Mouse (Mus musculus) heart, postnatal 14 days (tissue): Measurements from ENCODE around the gene Tmcc2. TPM values are rescaled to one million over a fixed set of nuclear protein-coding genes. Genes with fewer than 3 reads are reported as not detected.
"Not testable (repeated sequence)": the region's sequence is repeated elsewhere in the genome, so short reads cannot be mapped to it uniquely, and the experiment has no call there.

Experiments used
- DNase-seq, 2 experiments: peaks; one replicate each; pipeline ENCODE4 v3.0.0; 2021 to 2022
- intact Hi-C: fragments of 180-260 bp; cut with DNase I; formaldehyde crosslinking; loops from one replicate; pipeline ENCODE4 v1.15.1; 2025
- total RNA-seq, 2 experiments: library from RNA; stranded (reverse); gene quantifications; 2 replicates each; pipeline ENCODE4 v1.2.3; 2021

The Tmcc2 gene
- total RNA-seq, 2 experiments from 2014 or later, result 14.8 to 15.4 TPM

DNA sequence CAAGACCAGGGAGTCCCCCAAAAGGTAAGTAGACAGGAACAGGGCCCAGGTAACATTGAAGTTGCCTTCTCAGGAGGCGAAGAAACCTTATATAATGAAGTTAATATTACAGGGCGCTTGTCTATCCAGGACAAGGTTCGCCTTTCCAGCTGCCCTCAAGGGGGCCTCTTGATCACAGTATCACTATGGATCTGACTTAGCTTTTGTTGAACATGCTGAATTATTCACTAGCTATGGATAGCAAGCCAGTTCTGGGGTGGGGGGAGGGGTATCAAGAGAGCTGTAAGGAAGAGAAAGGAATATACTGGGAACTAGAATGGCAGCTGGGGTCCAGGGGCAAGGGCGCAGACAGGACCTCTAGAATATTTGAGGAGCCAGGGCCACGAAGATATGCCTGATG, 18.7 kb downstream of the Tmcc2 start:
- no peak for DNase-seq
- intact Hi-C loops, result no loop called here

GRCm38 (mm10) chr1:132371298-132372081, 19.6 kb downstream of the Tmcc2 start:
- intact Hi-C loops, result no loop called here
- DNase-seq, result no peak

GRCm38 (mm10) chr1:132370681-132371173, 20.4 kb downstream of the Tmcc2 start:
- intact Hi-C loops, result no loop called here
- peak; percentile 59 to 67 for DNase-seq

DNA sequence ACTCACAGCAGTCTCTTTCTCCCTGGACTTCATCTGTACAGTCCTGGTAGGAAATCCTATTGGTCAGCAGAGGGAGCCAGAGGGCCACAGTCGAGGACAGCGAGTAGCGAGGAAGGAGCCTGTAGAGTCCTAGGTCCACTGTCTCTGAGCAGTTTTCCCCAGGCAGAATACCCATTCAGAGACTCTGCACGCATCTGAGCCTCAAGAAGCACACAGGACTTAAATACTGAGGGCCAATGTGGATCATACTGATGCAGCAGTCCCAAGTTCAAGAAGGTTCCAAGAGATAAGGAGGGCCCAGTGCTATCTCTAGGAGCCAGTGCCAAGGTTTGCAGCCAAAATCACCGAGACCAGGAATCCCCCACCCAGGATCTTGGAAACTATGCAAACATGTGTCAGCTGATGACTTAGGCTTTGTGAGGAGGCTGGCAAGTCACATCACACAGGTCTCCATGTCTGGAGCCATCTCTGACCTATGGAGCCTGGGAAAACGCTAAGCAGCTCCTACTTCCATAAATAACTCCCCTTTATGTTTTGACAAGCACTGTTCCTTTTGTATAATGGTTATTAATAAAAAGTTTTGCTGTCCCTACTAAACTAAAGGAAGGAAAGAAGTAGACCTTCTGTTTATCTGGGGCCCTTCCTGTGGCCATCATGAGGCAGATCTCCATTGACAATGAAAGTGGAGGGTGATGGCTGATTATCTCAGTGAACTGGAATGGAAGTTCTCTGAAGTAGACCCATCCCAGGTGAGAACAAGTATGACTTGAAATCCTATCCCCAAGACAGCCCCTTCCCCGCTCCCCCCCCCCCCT, 23.2 kb downstream of the Tmcc2 start:
- peak; percentile 85 to 92 for DNase-seq
- intact Hi-C loops, result loop anchor here (2.0 kb wide), 4 partner anchors 23 to 227 kb away; partner anchors contain the start of genes Rbbp5 and Tmcc2

GRCm38 (mm10) chr1:132366937-132367336, 24.1 kb downstream of the Tmcc2 start:
- intact Hi-C loops, result loop anchor here (2.0 kb wide), 4 partner anchors 24 to 228 kb away; partner anchors contain the start of genes Rbbp5 and Tmcc2
- no peak for DNase-seq

GRCm38 (mm10) chr1:132366235-132366634, 24.8 kb downstream of the Tmcc2 start:
- no peak for DNase-seq
- intact Hi-C loops, result loop anchor here (2.0 kb wide), 4 partner anchors 25 to 229 kb away; partner anchors contain the start of genes Rbbp5 and Tmcc2

DNA sequence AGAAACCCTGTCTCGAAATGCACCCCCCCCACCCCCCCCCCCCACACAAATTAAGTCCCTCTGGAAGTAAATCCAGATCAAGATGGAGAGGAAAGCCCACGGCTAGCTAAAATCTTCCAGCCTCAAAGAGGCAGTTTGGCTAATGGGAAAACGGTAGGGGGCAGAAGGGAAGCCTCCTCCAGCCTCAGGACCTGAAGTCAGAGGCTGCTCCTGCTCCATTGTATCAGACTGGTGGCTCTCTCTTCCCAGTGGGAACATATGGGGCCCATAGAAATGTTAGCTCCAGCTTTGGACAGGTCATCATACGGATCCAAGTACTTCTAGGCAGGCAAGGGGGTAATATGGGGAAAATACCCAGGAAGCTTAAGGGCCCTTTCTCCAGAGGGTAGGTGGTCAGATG, 25.4 kb downstream of the Tmcc2 start:
- no peak for DNase-seq
- intact Hi-C loops, result loop anchor here (2.0 kb wide), 4 partner anchors 25 to 229 kb away; partner anchors contain the start of genes Rbbp5 and Tmcc2

- DNase-seq, result peak in 1 of 2 experiments; percentile 43
- intact Hi-C loops, result no loop called here
Observed at GRCm38 (mm10) chr1:132364896-132365557, 26.1 kb downstream of the Tmcc2 start.

GRCm38 (mm10) chr1:132364388-132364787, 26.7 kb downstream of the Tmcc2 start:
- intact Hi-C loops, result no loop called here
- no peak for DNase-seq

DNA sequence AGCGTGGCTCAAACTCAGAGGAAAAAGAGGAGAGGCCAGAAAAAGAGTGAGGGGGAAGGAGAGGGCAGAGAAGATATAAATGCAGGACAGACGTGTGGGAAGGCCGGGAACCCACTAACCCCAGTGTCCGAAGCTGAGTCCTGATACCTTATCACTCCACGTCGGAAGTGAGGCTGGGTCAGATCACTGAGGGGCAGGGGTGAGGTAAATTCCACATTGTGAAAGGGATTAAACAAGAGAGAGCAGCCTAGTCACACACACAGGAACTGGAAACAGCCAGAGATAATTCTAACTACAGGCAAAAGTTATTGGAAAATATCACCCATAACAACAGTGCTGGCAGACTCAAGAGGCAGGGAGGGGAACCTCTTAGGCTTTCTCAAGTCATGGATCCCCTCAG, 29.1 kb downstream of the Tmcc2 start:
- intact Hi-C loops, result no loop called here
- no peak for DNase-seq

DNA sequence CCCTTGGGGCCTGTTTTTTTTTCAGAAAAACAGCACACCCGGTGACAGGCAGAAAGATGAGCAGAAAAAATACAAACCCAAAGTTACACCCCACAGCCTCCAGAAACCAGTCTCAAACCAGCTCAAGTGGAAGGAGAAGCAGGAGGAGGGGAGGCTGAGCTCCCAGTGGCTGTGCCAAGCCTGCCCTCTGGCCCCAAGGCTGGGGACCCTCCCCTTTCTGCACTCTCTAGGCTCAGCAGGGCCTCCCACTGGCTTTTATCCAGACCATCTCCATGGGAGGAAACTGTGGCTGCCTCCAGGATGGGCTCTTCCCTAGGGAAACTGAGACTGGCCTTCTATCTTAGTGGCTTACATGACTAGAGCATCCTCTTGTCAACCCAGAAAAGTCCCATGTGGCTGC, 34.2 kb downstream of the Tmcc2 start:
- intact Hi-C loops, result loop anchor here (5.0 kb wide), 1 partner anchor 235 kb away; no protein-coding TSS in a partner anchor
- DNase-seq, result no peak

GRCm38 (mm10) chr1:132355841-132356242, 35.2 kb downstream of the Tmcc2 start:
- intact Hi-C loops, result loop anchor here (2.0 to 5.0 kb wide), 3 partner anchors 119 to 234 kb away; no protein-coding TSS in a partner anchor
- DNase-seq, result peak; percentile 87 to 92

- intact Hi-C loops, result loop anchor here (2.0 to 5.0 kb wide), 3 partner anchors 118 to 233 kb away; no protein-coding TSS in a partner anchor
- peak in 1 of 2 experiments; percentile 55 for DNase-seq
Observed at GRCm38 (mm10) chr1:132355162-132355601, 35.9 kb downstream of the Tmcc2 start.

GRCm38 (mm10) chr1:132354234-132354633, 36.8 kb downstream of the Tmcc2 start:
- intact Hi-C loops, result loop anchor here (1.0 to 2.0 kb wide), 3 partner anchors 42 to 197 kb away; no protein-coding TSS in a partner anchor
- DNase-seq, result no peak

- DNase-seq, result no peak
- intact Hi-C loops, result loop anchor here (1.0 kb wide), 1 partner anchor 37 kb away; the partner anchor contains the start of gene Nuak2
Observed at GRCm38 (mm10) chr1:132353389-132353788, 37.7 kb downstream of the Tmcc2 start.

DNA sequence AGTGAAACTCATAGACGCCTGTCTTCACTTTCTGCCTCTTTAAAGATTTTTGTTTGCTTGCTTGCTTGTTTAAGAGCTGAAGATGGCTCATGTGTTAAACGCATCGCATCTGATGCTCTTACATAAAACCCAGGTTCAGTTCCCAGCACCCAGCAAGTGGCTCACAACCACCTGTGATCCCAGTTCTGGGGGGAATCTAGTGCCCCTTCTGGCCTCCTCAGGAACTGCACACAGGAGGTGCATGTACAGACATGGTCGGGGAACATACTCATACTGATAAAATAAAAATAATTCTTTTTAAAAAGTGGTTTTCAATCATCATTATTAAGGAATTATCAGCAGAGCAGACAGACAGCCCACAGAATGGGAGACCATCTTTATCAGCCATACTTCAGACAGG, 40.0 kb downstream of the Tmcc2 start:
- intact Hi-C loops, result no loop called here

GRCm38 (mm10) chr1:132349601-132350000, 41.5 kb downstream of the Tmcc2 start:
- DNase-seq, intact Hi-C loops: not testable (repeated sequence)

More for the DNA sequence above, 40.0 kb downstream of the Tmcc2 start:
- no peak for DNase-seq

GRCm38 (mm10) chr1:132349049-132349448, 42.0 kb downstream of the Tmcc2 start:
- intact Hi-C loops, result not testable (repeated sequence)

DNA sequence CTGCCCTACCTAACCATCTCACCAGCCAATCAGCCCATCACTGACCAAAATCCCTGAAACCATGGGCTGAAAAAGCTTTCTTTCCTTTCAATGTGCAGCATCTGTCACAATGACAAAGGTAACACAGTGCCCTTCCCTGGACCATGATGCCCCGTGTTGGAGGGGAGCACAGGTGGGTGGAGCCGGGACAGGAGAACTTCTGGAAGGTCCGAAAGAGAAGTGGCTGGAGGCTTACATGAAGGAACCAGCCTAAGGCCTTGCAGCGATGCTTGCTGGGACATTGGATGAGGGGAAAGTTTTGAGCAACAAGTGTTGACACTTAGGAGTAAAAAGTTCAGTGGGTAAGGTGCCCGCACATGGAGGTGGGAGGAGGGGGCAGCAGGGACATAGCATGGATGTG, 42.7 kb downstream of the Tmcc2 start:
- no peak for DNase-seq
- intact Hi-C loops, result no loop called here

More at GRCm38 (mm10) chr1:132349049-132349448, 42.0 kb downstream of the Tmcc2 start:
- not testable (repeated sequence) for DNase-seq

- intact Hi-C loops, result no loop called here
- no peak for DNase-seq
Observed at GRCm38 (mm10) chr1:132346951-132347350, 44.1 kb downstream of the Tmcc2 start.
